Mouse (Mus musculus): ENCODE data around the gene Carmil1. TPM values are rescaled to one million over a fixed set of nuclear protein-coding genes. Genes with fewer than 3 reads are reported as not detected.
A peak's percentile ranks its signal among the peaks of the same experiment; 100 is the strongest.

Gene Carmil1
- total and polyA plus RNA-seq, 2 experiments from 2014 or later, result 39.3 to 50.9 TPM

GRCm38 (mm10) chr13:24001797-24002196 is 278.8 kb downstream of the Carmil1 start:
- Histone ChIP-seq H3K9ac (replicated peaks; ENCODE audit: low read length) (no peak overlapping the region), H3K4me2 (ENCODE audit: low read depth, low read length) (no peak overlapping the region), H3K4me3 (ENCODE audit: low read length) (no peak overlapping the region), H3K27me3 (ENCODE audit: insufficient read depth, low read length) (no peaks in the 10 kb centered on the region), H3K9me3 (ENCODE audit: low read length) (no peaks in the 10 kb centered on the region), H3K27ac (no peak overlapping the region), H3K4me1 (ENCODE audit: insufficient read depth, low read length) (no peaks in the 10 kb centered on the region), H3K36me3 (ENCODE audit: insufficient read depth, low read length) (no peaks in the 10 kb centered on the region)
- TF ChIP-seq CTCF (IDR thresholded peaks at IDR 0.05; ENCODE audit: low read depth), result no peak
- no peak for ATAC-seq
- WGBS, result 64% methylated on average over 2 of the region's 2 CpGs
- no peak for DNase-seq (ENCODE audit: low spot score)

GRCm38 (mm10) chr13:24001081-24001480 is 279.5 kb downstream of the Carmil1 start:
- Histone ChIP-seq H3K4me2 (ENCODE audit: low read depth, low read length) (no peak overlapping the region), H3K4me1 (ENCODE audit: insufficient read depth, low read length) (no peaks in the 10 kb centered on the region), H3K27ac (no peak overlapping the region), H3K4me3 (ENCODE audit: low read length) (no peak overlapping the region), H3K27me3 (ENCODE audit: insufficient read depth, low read length) (no peaks in the 10 kb centered on the region), H3K9me3 (ENCODE audit: low read length) (no peaks in the 10 kb centered on the region), H3K36me3 (ENCODE audit: insufficient read depth, low read length) (no peaks in the 10 kb centered on the region), H3K9ac (replicated peaks; ENCODE audit: low read length) (no peak overlapping the region)
- whole genome bisulfite sequencing, result 91% methylated on average over 2 of the region's 2 CpGs
- no peak for TF ChIP-seq CTCF (IDR thresholded peaks at IDR 0.05; ENCODE audit: low read depth)
- DNase-seq (ENCODE audit: low spot score) (peak; percentile 10), ATAC-seq (no peak)

GRCm38 (mm10) chr13:23998826-23999225 is 281.8 kb downstream of the Carmil1 start:
- ATAC-seq, result no peak
- no peak for DNase-seq (ENCODE audit: low spot score)
- WGBS, result 63% methylated on average over 2 of the region's 2 CpGs

GRCm38 (mm10) chr13:23994756-23995155 is 285.8 kb downstream of the Carmil1 start:
- H3K4me1 ChIP-seq (ENCODE audit: insufficient read depth, low read length), result 0 out of 2 replicates have a peak, but pooled peaks cover 4% of the 10 kb centered on the region
- no peak overlapping the region for H3K4me2 ChIP-seq (ENCODE audit: low read depth, low read length)
- H3K27me3 ChIP-seq (ENCODE audit: insufficient read depth, low read length), result no peaks in the 10 kb centered on the region
- ATAC-seq, result no peak
- DNase-seq (ENCODE audit: low spot score), result no peak
- 51% methylated on average over 3 of the region's 3 CpGs for WGBS
- no peaks in the 10 kb centered on the region for H3K36me3 ChIP-seq (ENCODE audit: insufficient read depth, low read length)
- no peak for TF ChIP-seq CTCF (IDR thresholded peaks at IDR 0.05; ENCODE audit: low read depth)
- no peaks in the 10 kb centered on the region for H3K9me3 ChIP-seq (ENCODE audit: low read length)
- no peak overlapping the region for H3K9ac ChIP-seq (replicated peaks; ENCODE audit: low read length)
- H3K4me3 ChIP-seq (ENCODE audit: low read length), result no peak overlapping the region
- no peak overlapping the region for H3K27ac ChIP-seq

More at GRCm38 (mm10) chr13:23998826-23999225, 281.8 kb downstream of the Carmil1 start:
- no peaks in the 10 kb centered on the region for H3K36me3 ChIP-seq (ENCODE audit: insufficient read depth, low read length)
- H3K9me3 ChIP-seq (ENCODE audit: low read length), result no peaks in the 10 kb centered on the region
- no peak overlapping the region for H3K27ac ChIP-seq
- no peak for TF ChIP-seq CTCF (IDR thresholded peaks at IDR 0.05; ENCODE audit: low read depth)
- H3K4me2 ChIP-seq (ENCODE audit: low read depth, low read length), result no peak overlapping the region
- H3K4me1 ChIP-seq (ENCODE audit: insufficient read depth, low read length), result no peaks in the 10 kb centered on the region
- H3K9ac ChIP-seq (replicated peaks; ENCODE audit: low read length), result no peak overlapping the region
- no peaks in the 10 kb centered on the region for H3K27me3 ChIP-seq (ENCODE audit: insufficient read depth, low read length)
- no peak overlapping the region for H3K4me3 ChIP-seq (ENCODE audit: low read length)

- no peaks in the 10 kb centered on the region for H3K36me3 ChIP-seq (ENCODE audit: insufficient read depth, low read length)
- H3K9ac ChIP-seq (replicated peaks; ENCODE audit: low read length), result no peak overlapping the region
- DNase-seq (ENCODE audit: low spot score) (no peak), ATAC-seq (no peak)
- H3K27ac ChIP-seq, result no peak overlapping the region
- no peak overlapping the region for H3K4me3 ChIP-seq (ENCODE audit: low read length)
- no peaks in the 10 kb centered on the region for H3K27me3 ChIP-seq (ENCODE audit: insufficient read depth, low read length)
- H3K9me3 ChIP-seq (ENCODE audit: low read length), result no peaks in the 10 kb centered on the region
- H3K4me2 ChIP-seq (ENCODE audit: low read depth, low read length), result no peak overlapping the region
- 0 out of 2 replicates have a peak, but pooled peaks cover 4% of the 10 kb centered on the region for H3K4me1 ChIP-seq (ENCODE audit: insufficient read depth, low read length)
- WGBS, result 15% methylated on average over 9 of the region's 9 CpGs
- no peak for TF ChIP-seq CTCF (IDR thresholded peaks at IDR 0.05; ENCODE audit: low read depth)
Observed at GRCm38 (mm10) chr13:23994024-23994423, 286.6 kb downstream of the Carmil1 start.

- Histone ChIP-seq H3K4me2 (ENCODE audit: low read depth, low read length) (peak within 1 kb of the TSS; percentile 68), H3K4me1 (ENCODE audit: insufficient read depth, low read length) (0 out of 2 replicates have a peak, but pooled peaks cover 4% of the 10 kb centered on the region), H3K36me3 (ENCODE audit: insufficient read depth, low read length) (no peaks in the 10 kb centered on the region), H3K27me3 (ENCODE audit: insufficient read depth, low read length) (no peaks in the 10 kb centered on the region), H3K27ac (no peak within 1 kb of the TSS), H3K9me3 (ENCODE audit: low read length) (no peaks in the 10 kb centered on the region), H3K9ac (replicated peaks; ENCODE audit: low read length) (no peak within 1 kb of the TSS; the same call in 1 of the 2 replicates), H3K4me3 (ENCODE audit: low read length) (peak within 1 kb of the TSS; percentile 31)
- WGBS, result under 1% methylated on average over 20 of the region's 20 CpGs
- no peak for TF ChIP-seq CTCF (IDR thresholded peaks at IDR 0.05; ENCODE audit: low read depth)
- DNase-seq (ENCODE audit: low spot score) (peak; percentile 76), ATAC-seq (peak; percentile 58; the same call in 1 of the 2 replicates)
Observed at GRCm38 (mm10) chr13:23990928-23991327, 289.7 kb downstream of the Carmil1 start, which contains the start of gene Scgn. Gene Scgn, minus strand, starts transcription at chr13:23991214.

GRCm38 (mm10) chr13:23990451-23990850 is 290.1 kb downstream of the Carmil1 start:
- no peak overlapping the region for H3K27ac ChIP-seq
- TF ChIP-seq CTCF (IDR thresholded peaks at IDR 0.05; ENCODE audit: low read depth), result no peak
- no peak for ATAC-seq
- H3K9me3 ChIP-seq (ENCODE audit: low read length), result no peaks in the 10 kb centered on the region
- H3K4me1 ChIP-seq (ENCODE audit: insufficient read depth, low read length), result 0 out of 2 replicates have a peak, but pooled peaks cover 4% of the 10 kb centered on the region
- no peak overlapping the region; the same call in 1 of the 2 replicates for H3K9ac ChIP-seq (replicated peaks; ENCODE audit: low read length)
- DNase-seq (ENCODE audit: low spot score), result no peak
- peak overlapping the region; percentile 68 for H3K4me2 ChIP-seq (ENCODE audit: low read depth, low read length)
- 27% methylated on average over 5 of the region's 5 CpGs for WGBS
- H3K36me3 ChIP-seq (ENCODE audit: insufficient read depth, low read length), result no peaks in the 10 kb centered on the region
- H3K4me3 ChIP-seq (ENCODE audit: low read length), result peak overlapping the region; percentile 31; the same call in 1 of the 2 replicates
- H3K27me3 ChIP-seq (ENCODE audit: insufficient read depth, low read length), result no peaks in the 10 kb centered on the region
